Mouse (Mus musculus) C2C12 (cell line): ENCODE results near the gene Dnah17.

Experiments used
- FOSL1 ChIP-seq: IDR thresholded peaks from one replicate; pipeline ENCODE4 v1.8.0; 2011; ENCODE audit warnings: mild to moderate bottlenecking, low read length; ENCODE audit not compliant: poor library complexity, insufficient read depth, severe bottlenecking
- MAX ChIP-seq: IDR thresholded peaks from one replicate; pipeline ENCODE4 v1.6.1; 2011; ENCODE audit warnings: mild to moderate bottlenecking, control low read depth

- TF ChIP-seq FOSL1 (no peak), MAX (no peak)
Observed at GRCm38 (mm10) chr11:118084266-118084665, 46.2 kb downstream of the Dnah17 start.
